Mouse (Mus musculus): ENCODE data around the gene Nim1k.
"Not testable (repeated sequence)": the region's sequence is repeated elsewhere in the genome, so short reads cannot be mapped to it uniquely, and the experiment has no call there.

Gene Nim1k

GRCm38 (mm10) chr13:119689709-119690038 lies 66.0 kb downstream of the Nim1k start:
- no peak for DNase-seq (ENCODE audit: extremely low spot score)

- no peak for DNase-seq (ENCODE audit: extremely low spot score)
These were observed 71.1 kb downstream of the Nim1k start for GRCm38 (mm10) chr13:119684416-119685177.

GRCm38 (mm10) chr13:119681161-119681560 lies 74.5 kb downstream of the Nim1k start:
- no peak for DNase-seq (ENCODE audit: extremely low spot score)

- no peak for DNase-seq (ENCODE audit: extremely low spot score)
These were observed 76.0 kb downstream of the Nim1k start for GRCm38 (mm10) chr13:119679721-119680120.

GRCm38 (mm10) chr13:119678794-119679193 lies 76.9 kb downstream of the Nim1k start:
- DNase-seq (ENCODE audit: extremely low spot score): no peak

GRCm38 (mm10) chr13:119661420-119661819 lies 94.3 kb downstream of the Nim1k start:
- not testable (repeated sequence) for DNase-seq (ENCODE audit: extremely low spot score)
